Mouse (Mus musculus) G1E (cell line): Measurements from ENCODE around the gene Bcl2l2. TPM values are rescaled to one million over a fixed set of nuclear protein-coding genes. Genes with fewer than 3 reads are reported as not detected.

Source experiments
- ATAC-seq: 2 replicates; pipeline ENCODE4 v1.8.0; 2016; ENCODE audit warnings: mild to moderate bottlenecking; ENCODE audit not compliant: insufficient number of reproducible peaks, poor library complexity, low FRiP score, severe bottlenecking; ENCODE audit errors: extremely low read depth
- DNase-seq: peaks from one replicate; pipeline ENCODE4 v3.0.0; 2012; ENCODE audit warnings: low spot score
- H3K27me3 ChIP-seq: 2 replicates; pipeline ENCODE4 v1.6.1; 2012; ENCODE audit warnings: mild to moderate bottlenecking, low read length, inconsistent platforms; ENCODE audit not compliant: insufficient read depth
- H3K36me3 ChIP-seq: replicated peaks from 2 replicates; pipeline ENCODE3; 2012; ENCODE audit warnings: mild to moderate bottlenecking, inconsistent platforms
- H3K4me1 ChIP-seq: 2 replicates; pipeline ENCODE4 v1.6.1; 2012; ENCODE audit warnings: low read depth, low read length, inconsistent platforms, mixed read lengths; ENCODE audit not compliant: insufficient read depth
- H3K4me3 ChIP-seq: 2 replicates; pipeline ENCODE4 v1.5.1; 2012; ENCODE audit warnings: low read depth, mild to moderate bottlenecking, inconsistent platforms, low read length, moderate library complexity, mixed read lengths
- H3K9me3 ChIP-seq: replicated peaks from 2 replicates; pipeline ENCODE4 v1.6.1; 2012; ENCODE audit warnings: inconsistent platforms
- CTCF ChIP-seq: IDR thresholded peaks from 2 replicates; pipeline ENCODE4 v1.5.1; 2012; ENCODE audit warnings: low read depth, low read length, inconsistent platforms, mixed read lengths
- GATA1 ChIP-seq: IDR thresholded peaks from 2 replicates; pipeline ENCODE4 v1.6.1; 2012; ENCODE audit warnings: borderline replicate concordance, low read length, inconsistent platforms, mixed read lengths
- GATA2 ChIP-seq: IDR thresholded peaks from 2 replicates; pipeline ENCODE4 v1.6.1; 2012; ENCODE audit warnings: low read depth, low read length, inconsistent platforms, borderline replicate concordance
- POLR2AphosphoS5 ChIP-seq: IDR thresholded peaks from 2 replicates; pipeline ENCODE4 v1.6.1; 2012; ENCODE audit warnings: low read depth, low read length, inconsistent platforms; ENCODE audit not compliant: insufficient replicate concordance
- TAL1 ChIP-seq: conservative IDR thresholded peaks from 2 replicates; pipeline ENCODE4 v1.6.1; 2012; ENCODE audit warnings: low read depth, low read length, inconsistent platforms, mixed read lengths
- polyA plus RNA-seq: library from polyadenylated mRNA; stranded (reverse); fragments of >175 nt; gene quantifications from 2 replicates; pipeline ENCODE4 v1.2.3, GENCODE M21; 2012
- total RNA-seq, 2 experiments: library from RNA; stranded (forward) in 1 of 2; stranded (reverse) in 1 of 2; fragments of 200-1000 nt in 1 of 2; fragments of >200 nt in 1 of 2; fragmentation: Nextera tagmentation in 1 of 2; gene quantifications; 2 replicates each; pipeline ENCODE4 v1.2.3; 2014 to 2017

Bcl2l2 gene
- total and polyA plus RNA-seq, 3 experiments: 9.9 to 25.2 (median 14.0) TPM

DNA sequence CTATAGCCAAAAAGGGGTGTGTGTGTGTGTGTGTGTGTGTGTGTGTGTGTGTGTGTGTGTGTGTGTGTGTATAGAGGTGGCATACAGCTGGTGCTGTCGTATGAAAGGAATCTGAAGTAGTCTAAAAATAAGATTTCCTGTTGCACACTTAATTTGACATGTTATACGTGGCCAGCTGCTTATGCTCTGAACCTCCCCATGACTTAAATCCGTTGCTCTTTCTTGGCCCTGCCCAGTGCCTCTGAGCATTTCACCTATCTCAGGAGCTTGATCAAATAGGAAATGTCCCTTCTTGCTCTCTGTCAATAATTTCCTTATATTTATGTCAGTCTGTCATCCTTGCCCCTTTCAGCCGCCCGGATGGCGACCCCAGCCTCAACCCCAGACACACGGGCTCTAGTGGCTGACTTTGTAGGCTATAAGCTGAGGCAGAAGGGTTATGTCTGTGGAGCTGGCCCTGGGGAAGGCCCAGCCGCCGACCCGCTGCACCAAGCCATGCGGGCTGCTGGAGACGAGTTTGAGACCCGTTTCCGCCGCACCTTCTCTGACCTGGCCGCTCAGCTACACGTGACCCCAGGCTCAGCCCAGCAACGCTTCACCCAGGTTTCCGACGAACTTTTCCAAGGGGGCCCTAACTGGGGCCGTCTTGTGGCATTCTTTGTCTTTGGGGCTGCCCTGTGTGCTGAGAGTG lies 990 bp downstream of the Bcl2l2 start:
- H3K4me1 ChIP-seq: peaks cover 33% of the 10 kb centered on the region
- H3K9me3 ChIP-seq: no peaks in the 10 kb centered on the region
- no peak for ATAC-seq
- H3K27me3 ChIP-seq: no peaks in the 10 kb centered on the region
- peak overlapping the region; percentile 74 for H3K4me3 ChIP-seq
- peaks cover 39% of the 10 kb centered on the region for H3K36me3 ChIP-seq
- TF ChIP-seq TAL1 (no peak), CTCF (no peak), GATA2 (no peak), GATA1 (no peak), POLR2AphosphoS5 (no peak)
- no peak for DNase-seq

DNA sequence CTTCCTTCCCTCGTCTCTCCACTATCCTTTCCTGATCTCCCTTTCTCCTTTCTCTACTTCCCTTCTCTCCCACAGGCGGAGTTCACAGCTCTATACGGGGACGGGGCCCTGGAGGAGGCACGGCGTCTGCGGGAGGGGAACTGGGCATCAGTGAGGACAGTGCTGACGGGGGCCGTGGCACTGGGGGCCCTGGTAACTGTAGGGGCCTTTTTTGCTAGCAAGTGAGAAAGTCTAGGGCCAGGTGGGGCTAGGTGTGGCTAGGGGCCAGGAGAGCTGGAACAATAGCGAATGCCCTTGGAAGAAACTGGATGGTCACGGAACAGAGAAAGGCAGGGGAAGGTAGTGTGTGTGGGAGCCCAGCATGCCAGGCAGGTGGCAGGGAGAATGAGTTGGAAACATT lies 2.1 kb downstream of the Bcl2l2 start:
- peaks cover 39% of the 10 kb centered on the region for H3K36me3 ChIP-seq
- no peak for TF ChIP-seq CTCF
- TF ChIP-seq GATA1: no peak

DNA sequence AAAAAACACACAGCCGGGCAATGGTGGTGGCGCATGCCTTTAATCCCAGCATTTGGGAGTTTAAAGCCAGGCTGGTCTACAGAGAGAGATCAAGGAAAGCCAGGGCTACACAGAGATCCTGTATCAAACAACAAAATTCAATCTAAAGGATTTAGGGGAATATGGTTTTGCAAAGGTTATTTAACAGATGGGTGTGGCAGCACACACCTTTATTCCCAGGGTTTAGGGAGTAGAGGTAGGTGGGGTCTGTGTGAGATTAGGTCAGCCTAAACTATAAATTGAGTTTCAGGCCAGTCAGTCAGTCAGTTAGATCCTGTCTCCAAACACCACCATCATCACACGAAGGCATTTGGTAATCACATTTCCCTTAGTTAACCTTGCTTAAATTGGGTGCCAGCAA lies 9.0 kb downstream of the Bcl2l2 start, which contains the start of gene Pabpn1:
Gene Pabpn1 (plus strand): TSS at position 301 of the 400 bp plus-strand sequence.
- Histone ChIP-seq H3K9me3 (no peaks in the 10 kb centered on the region), H3K36me3 (peaks cover 43% of the 10 kb centered on the region), H3K4me1 (peaks cover 28% of the 10 kb centered on the region), H3K4me3 (peak within 1 kb of the TSS; percentile 80), H3K27me3 (no peaks in the 10 kb centered on the region)
- DNase-seq: no peak
- no peak for ATAC-seq
- TF ChIP-seq TAL1 (no peak), POLR2AphosphoS5 (no peak), CTCF (no peak), GATA1 (no peak), GATA2 (no peak)

More for the DNA sequence above, 2.1 kb downstream of the Bcl2l2 start:
- Histone ChIP-seq H3K9me3 (no peaks in the 10 kb centered on the region), H3K27me3 (no peaks in the 10 kb centered on the region), H3K4me3 (no peak overlapping the region), H3K4me1 (peaks cover 33% of the 10 kb centered on the region)
- ATAC-seq: no peak
- no peak for DNase-seq

DNA sequence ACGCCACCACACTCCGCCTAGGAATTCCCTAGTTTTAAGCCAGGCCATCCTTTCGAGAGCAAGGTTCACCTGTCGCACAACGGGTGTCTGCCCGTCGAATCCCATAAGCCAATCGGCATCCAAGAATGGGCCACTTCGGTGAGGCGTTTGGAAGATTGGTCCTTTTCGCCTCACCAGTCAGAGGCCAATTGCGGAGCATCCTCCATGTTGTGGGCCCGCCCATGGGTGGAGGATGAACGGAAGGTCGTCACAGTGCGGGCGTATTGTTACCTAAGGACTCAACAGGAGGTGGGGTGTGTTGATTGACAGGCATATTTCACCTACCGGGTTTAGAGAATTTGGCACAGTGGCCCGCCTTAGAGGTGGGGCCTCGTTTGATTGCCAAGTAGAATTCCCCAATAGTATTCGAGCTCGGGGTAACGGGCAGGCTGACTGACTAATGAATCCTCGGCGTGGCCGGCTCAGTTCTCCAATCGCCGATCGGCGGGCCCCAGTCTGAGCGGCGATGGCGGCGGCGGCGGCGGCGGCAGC lies 10.5 kb downstream of the Bcl2l2 start:
- Histone ChIP-seq H3K4me1 (peaks cover 37% of the 10 kb centered on the region), H3K36me3 (peaks cover 51% of the 10 kb centered on the region), H3K4me3 (peak overlapping the region; percentile 80), H3K9me3 (no peaks in the 10 kb centered on the region), H3K27me3 (no peaks in the 10 kb centered on the region)
- DNase-seq (peak; percentile 97), ATAC-seq (peak; percentile 98)
- no peak for TF ChIP-seq GATA2
- TF ChIP-seq TAL1: no peak
- peak; percentile 50; the same call in 1 of the 2 replicates for TF ChIP-seq POLR2AphosphoS5
- no peak for TF ChIP-seq GATA1

DNA sequence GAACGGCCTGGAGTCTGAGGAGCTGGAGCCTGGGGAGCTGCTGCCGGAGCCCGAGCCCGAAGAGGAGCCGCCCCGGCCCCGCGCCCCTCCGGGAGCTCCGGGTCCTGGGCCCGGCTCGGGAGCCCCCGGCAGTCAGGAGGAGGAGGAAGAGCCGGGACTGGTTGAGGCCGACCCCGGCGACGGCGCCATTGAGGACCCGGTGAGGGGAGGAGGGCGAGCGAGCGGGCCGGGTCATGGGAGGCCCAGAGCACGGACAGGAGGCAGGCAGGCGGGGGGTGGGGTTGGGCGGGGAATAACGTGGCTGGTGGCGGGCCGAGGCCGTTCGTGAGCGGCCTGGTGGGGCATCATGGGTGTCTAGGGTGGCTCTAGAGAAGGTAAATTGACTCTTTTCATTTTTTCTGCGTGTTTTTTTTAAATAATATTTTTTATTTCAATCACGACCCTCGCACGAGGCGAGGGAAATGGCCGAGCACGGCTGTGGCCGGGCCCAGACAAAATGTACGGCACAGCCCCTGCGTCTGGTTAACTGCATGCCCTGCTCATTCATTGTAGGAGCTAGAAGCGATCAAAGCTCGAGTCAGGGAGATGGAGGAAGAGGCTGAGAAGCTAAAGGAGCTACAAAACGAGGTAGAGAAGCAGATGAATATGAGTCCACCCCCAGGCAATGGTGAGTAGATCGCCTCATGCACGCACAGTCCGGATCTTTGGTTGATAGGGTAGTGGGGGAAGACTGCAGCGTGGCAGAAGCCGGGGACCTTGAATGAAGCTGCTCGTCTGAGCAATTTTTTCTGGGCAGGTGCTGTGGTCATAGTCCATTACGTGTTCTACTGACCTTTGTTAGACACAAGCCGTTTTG lies 11.3 kb downstream of the Bcl2l2 start:
- H3K4me3 ChIP-seq: peak overlapping the region; percentile 80
- ATAC-seq (no peak), DNase-seq (peak; percentile 61)
- H3K4me1 ChIP-seq: peaks cover 37% of the 10 kb centered on the region
- no peaks in the 10 kb centered on the region for H3K9me3 ChIP-seq
- no peaks in the 10 kb centered on the region for H3K27me3 ChIP-seq
- TF ChIP-seq TAL1 (no peak), POLR2AphosphoS5 (no peak), GATA1 (no peak), CTCF (no peak), GATA2 (no peak)
- peaks cover 56% of the 10 kb centered on the region for H3K36me3 ChIP-seq

DNA sequence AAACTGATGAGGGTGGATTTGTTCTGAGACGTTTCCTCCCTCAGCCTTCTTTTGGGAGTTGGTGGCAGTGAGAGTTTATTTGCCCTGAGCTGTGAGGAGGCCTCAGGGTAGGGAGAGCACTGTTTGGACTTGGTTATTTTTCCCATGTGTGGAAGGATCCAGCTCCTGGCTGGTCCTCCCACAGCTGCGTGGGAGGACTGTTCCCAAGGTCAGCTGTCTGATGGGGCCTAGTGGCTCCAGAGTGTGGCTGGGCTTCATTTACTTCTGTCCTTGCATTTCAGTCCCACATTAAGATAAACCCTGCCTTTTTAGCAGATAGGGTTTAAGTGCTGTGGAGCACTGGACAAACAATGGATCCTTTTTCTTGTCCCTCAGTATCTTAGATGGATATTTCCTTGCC lies 14.3 kb downstream of the Bcl2l2 start:
- DNase-seq (no peak), ATAC-seq (no peak)
- H3K36me3 ChIP-seq: peaks cover 50% of the 10 kb centered on the region

More for the DNA sequence above, 14.3 kb downstream of the Bcl2l2 start:
- Histone ChIP-seq H3K4me1 (peaks cover 36% of the 10 kb centered on the region), H3K27me3 (no peaks in the 10 kb centered on the region), H3K4me3 (no peak overlapping the region), H3K9me3 (no peaks in the 10 kb centered on the region)
- TF ChIP-seq CTCF (no peak), TAL1 (no peak), GATA2 (no peak), GATA1 (no peak), POLR2AphosphoS5 (no peak)
